Mouse (Mus musculus) heart, postnatal 36 days (tissue): ENCODE measurements at regions not wholly inside any gene's neighbourhood (a gene's known extent, or its start where the extent isn't known, plus 50 kb on each side); places are given as distances from the start of the nearest gene placed in this dataset.

Source experiments
- DNase-seq, 2 experiments: peaks; one replicate each; pipeline ENCODE4 v3.0.0; 2021 to 2022
- intact Hi-C: fragments of 180-260 bp; cut with DNase I; formaldehyde crosslinking; loops from one replicate; pipeline ENCODE4 v1.15.1; 2025

- DNase-seq: no peak
- intact Hi-C loops: no loop called here
Measured at GRCm38 (mm10) chr16:78877941-78878340, 52.8 kb upstream of the Chodl start.

GRCm38 (mm10) chr16:78859006-78859405, 71.7 kb upstream of the Chodl start:
- no peak for DNase-seq
- intact Hi-C loops: no loop called here

GRCm38 (mm10) chr16:78830957-78831356, 99.8 kb upstream of the Chodl start:
- intact Hi-C loops: no loop called here
- DNase-seq: no peak

- intact Hi-C loops: no loop called here
- no peak for DNase-seq
Measured at GRCm38 (mm10) chr16:78827739-78828138, 103.0 kb upstream of the Chodl start.

DNA sequence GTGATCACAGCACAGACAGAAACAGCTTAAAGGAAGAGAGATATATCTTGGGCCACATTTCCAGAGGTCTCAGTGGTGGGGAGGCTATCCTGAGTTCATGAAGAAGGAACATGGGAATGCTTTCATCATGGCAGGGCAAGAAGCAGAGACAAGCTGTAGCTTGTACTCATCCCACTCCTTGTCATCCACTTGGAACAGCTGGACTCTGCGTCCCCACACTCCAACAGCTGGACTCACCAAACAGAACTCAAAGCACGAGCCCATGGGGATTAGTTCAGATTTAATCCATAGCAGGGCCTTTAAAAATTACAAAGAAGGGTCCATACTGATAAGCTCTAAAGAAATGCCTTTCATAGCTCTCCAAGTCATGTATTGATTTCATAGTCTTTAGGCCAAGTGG, 140.7 kb upstream of the Chodl start:
- intact Hi-C loops: no loop called here
- no peak for DNase-seq

DNA sequence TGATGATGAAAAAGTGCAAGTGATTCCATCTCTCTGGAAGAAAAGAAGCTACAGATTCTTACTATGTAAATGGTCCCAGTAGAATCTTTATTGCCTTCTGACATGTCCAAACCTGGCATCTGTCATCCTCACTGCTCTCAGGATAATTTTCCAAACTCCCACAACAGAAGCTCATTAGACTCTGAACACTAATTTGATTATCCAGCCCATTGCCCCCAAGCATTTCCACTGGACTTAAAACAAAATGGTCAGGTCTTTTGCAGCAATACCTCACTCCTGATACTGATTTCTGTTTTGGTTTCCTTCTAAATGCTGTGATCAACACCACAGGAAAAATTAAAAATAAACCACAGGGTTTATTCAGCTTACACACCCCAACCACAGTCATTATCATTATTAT, 171.5 kb upstream of the Chodl start:
- no peak for DNase-seq
- intact Hi-C loops: no loop called here

GRCm38 (mm10) chr16:78737902-78738301, 161.4 kb upstream of the D16Ertd472e start:
- intact Hi-C loops: no loop called here
- DNase-seq: no peak

- intact Hi-C loops: no loop called here
- no peak for DNase-seq
Measured at GRCm38 (mm10) chr16:78730583-78731501, 154.3 kb upstream of the D16Ertd472e start.

DNA sequence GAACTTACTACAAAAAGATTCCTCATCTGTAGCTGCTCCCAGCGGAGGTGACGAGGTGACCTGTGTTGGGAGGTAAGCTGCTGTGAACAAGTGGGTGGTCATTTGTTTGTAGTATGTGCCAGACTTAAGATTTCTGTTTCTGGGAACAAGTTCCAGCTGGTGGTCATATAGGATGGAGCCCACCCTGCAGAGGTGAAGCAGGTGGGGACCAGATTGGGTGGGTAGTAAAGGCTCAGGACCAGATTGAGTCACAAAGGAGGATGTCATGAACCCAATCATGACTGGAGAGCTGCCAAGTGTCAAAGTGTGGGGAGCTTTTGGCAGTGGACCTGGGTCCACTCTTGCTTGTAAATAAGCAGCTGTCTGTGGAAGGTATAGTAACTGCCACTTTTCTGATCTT, 149.0 kb upstream of the D16Ertd472e start:
- no peak for DNase-seq
- intact Hi-C loops: no loop called here

GRCm38 (mm10) chr16:78709943-78710342, 133.4 kb upstream of the D16Ertd472e start:
- no peak for DNase-seq
- intact Hi-C loops: no loop called here

GRCm38 (mm10) chr16:78707566-78707965, 131.1 kb upstream of the D16Ertd472e start:
- DNase-seq: no peak

DNA sequence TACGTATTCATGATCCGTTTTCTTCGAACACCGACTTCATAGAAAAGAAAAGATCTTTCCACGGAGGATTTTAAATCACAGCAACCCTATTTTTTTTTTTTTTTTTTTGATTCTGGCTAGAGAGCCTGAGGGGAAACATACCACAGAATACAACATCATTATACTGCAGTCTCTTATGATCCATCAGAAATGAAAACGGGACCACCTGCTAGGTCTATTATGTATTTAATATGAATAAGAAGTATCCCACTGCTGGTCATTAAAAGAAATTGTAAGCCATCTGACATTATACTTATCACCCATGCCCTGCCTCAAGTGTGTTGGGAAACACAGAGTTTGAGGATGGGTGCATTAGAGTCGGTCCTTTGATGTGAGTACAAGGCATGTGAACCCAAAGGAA, 130.7 kb upstream of the D16Ertd472e start:
- no peak for DNase-seq
- intact Hi-C loops: no loop called here

More at GRCm38 (mm10) chr16:78707566-78707965, 131.1 kb upstream of the D16Ertd472e start:
- intact Hi-C loops: no loop called here

DNA sequence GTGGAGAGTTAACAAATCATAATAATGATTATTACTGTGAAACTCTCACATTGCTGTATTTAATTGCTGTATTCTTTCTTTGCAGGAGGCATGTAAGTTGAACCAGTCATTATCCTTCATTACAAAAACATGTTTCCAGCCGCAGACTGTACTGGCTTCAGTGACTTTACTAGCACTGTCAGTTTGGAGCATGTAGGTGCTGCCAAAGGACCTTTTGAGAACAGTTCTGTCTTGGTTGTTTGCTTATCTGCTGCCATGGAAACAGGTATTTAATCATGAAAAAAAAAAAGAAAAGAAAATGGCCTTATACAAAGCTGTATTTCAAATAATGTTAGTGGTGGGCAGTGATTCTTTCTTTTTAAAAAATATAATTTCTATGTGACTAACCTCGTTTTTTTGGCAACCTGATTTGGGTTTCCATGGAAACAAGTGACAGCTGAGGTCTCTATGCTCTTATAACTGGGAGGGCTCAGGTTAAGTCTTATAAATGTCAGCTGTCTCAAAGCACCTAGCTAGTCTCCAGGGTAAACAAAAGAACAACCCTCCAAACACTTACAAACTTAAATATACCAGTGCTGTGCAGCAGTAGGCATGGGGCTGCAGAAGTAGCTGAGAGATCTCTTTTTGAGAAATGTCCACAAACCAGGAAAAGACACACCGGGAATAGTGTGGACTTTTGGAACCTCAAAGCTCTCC, 121.2 kb upstream of the D16Ertd472e start:
- no peak for DNase-seq
- intact Hi-C loops: no loop called here

DNA sequence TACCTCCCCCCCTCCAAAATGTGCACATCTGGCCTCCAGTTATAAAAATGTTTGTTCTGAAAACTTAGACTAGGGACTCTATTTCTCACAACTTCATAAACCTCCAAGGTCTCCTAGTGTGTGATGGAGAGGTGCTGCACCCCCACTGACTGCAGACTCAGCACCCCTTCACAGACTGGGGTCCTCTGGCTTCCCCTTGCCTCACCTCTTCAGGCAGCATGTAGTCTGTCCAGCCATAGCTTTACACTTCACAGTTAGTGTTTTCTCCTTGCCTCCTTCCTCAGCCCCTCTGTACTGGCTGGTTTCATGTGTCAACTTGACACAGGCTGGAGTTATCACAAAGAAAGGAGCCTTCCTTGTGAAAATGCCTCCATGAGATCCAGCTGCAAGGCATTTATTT, 111.7 kb upstream of the D16Ertd472e start:
- no peak for DNase-seq
- intact Hi-C loops: no loop called here

- intact Hi-C loops: no loop called here
- DNase-seq: no peak
Measured at GRCm38 (mm10) chr16:78685160-78685559, 108.7 kb upstream of the D16Ertd472e start.

GRCm38 (mm10) chr16:78684031-78684430, 107.5 kb upstream of the D16Ertd472e start:
- intact Hi-C loops: no loop called here
- DNase-seq: no peak

- no peak for DNase-seq
- intact Hi-C loops: no loop called here
Measured at GRCm38 (mm10) chr16:78661126-78661525, 84.6 kb upstream of the D16Ertd472e start.

DNA sequence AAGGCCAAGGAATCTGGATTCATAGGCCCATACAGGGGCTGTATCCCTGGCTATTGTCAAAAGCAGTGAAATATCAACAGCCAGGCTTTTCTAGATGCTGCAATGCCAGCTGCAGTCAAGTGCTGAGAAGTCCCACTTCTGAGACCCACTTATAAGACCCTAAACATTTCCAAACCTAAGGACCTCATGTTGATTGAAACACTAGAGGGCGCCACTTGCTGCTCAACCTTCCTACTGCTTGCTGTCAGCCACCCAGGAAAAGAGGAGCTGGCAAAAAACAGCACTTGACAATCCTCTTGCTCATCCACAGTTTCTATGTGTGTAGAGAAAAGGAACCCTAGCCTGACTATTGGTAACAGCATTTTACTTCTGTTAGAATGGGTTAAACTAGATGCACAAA, 68.2 kb upstream of the D16Ertd472e start:
- DNase-seq: no peak
- intact Hi-C loops: no loop called here

- no peak for DNase-seq
- intact Hi-C loops: no loop called here
Measured at GRCm38 (mm10) chr16:78641717-78642116, 65.2 kb upstream of the D16Ertd472e start.

GRCm38 (mm10) chr16:78641205-78641604, 64.7 kb upstream of the D16Ertd472e start:
- DNase-seq: no peak
- intact Hi-C loops: no loop called here

GRCm38 (mm10) chr16:78637452-78637851, 60.9 kb upstream of the D16Ertd472e start:
- intact Hi-C loops: loop anchor here (5.0 kb wide), 2 partner anchors 315 to 420 kb away; no protein-coding TSS in a partner anchor
- no peak for DNase-seq

GRCm38 (mm10) chr16:78637015-78637414, 60.5 kb upstream of the D16Ertd472e start:
- intact Hi-C loops: loop anchor here (5.0 kb wide), 2 partner anchors 315 to 420 kb away; no protein-coding TSS in a partner anchor
- DNase-seq: peak in 1 of 2 experiments; percentile 8
